Mouse (Mus musculus) kidney, postnatal 0 days (tissue): ENCODE measurements at regions not wholly inside any gene's neighbourhood (a gene's known extent, or its start where the extent isn't known, plus 50 kb on each side); places are given as distances from the start of the nearest gene placed in this dataset.

ENCODE experiments used
- ATAC-seq: fragments of 200-750 bp; cut with Nextera tagmentation; replicated peaks from 2 replicates; pipeline ENCODE4 v1.8.0; 2017; ENCODE audit warnings: low read depth, moderate number of reproducible peaks, moderate TSS enrichment, moderate library complexity; ENCODE audit not compliant: low FRiP score
- DNase-seq: peaks from one replicate; pipeline ENCODE4 v3.0.0-alpha.2; 2016; ENCODE audit warnings: low spot score
- H3K27ac ChIP-seq: fragments of 300-500 bp; sonication (generic); 2 replicates; pipeline ENCODE4 v1.5.1; 2014; ENCODE audit warnings: mild to moderate bottlenecking
- H3K27me3 ChIP-seq: fragments of 300-500 bp; sonication (generic); 2 replicates; pipeline ENCODE4 v1.6.1; 2014; ENCODE audit warnings: low read length, mixed read lengths; ENCODE audit not compliant: insufficient read depth
- H3K36me3 ChIP-seq: fragments of 300-500 bp; sonication (generic); 2 replicates; pipeline ENCODE4 v1.6.1; 2014; ENCODE audit warnings: low read length, mixed read lengths; ENCODE audit not compliant: insufficient read depth
- H3K4me1 ChIP-seq: fragments of 300-500 bp; sonication (generic); replicated peaks from 2 replicates; pipeline ENCODE4 v1.6.1; 2014; ENCODE audit warnings: antibody characterized with exemption, low read length, mixed read lengths; ENCODE audit not compliant: insufficient read depth
- H3K4me2 ChIP-seq: fragments of 300-500 bp; sonication (generic); 2 replicates; pipeline ENCODE4 v1.6.1; 2014; ENCODE audit warnings: mild to moderate bottlenecking, low read length, moderate library complexity, mixed read lengths
- H3K4me3 ChIP-seq: fragments of 300-500 bp; sonication (generic); replicated peaks from 2 replicates; pipeline ENCODE4 v1.5.1; 2014; ENCODE audit warnings: low read depth, low read length
- H3K9ac ChIP-seq: fragments of 300-500 bp; sonication (generic); 2 replicates; pipeline ENCODE4 v1.6.1; 2014; ENCODE audit warnings: low read depth, low read length
- H3K9me3 ChIP-seq: fragments of 300-500 bp; sonication (generic); replicated peaks from 2 replicates; pipeline ENCODE4 v1.6.1; 2016; ENCODE audit warnings: low read length, inconsistent platforms, mixed read lengths
- CTCF ChIP-seq: IDR thresholded peaks from 2 replicates; pipeline ENCODE4 v1.5.1; 2016; ENCODE audit warnings: antibody characterized with exemption, low read depth, mild to moderate bottlenecking, moderate library complexity
- WGBS: fragments of 180-500 bp; shearing (Covaris S2); extraction: QIAGEN DNeasy Blood & Tissue Kit; methylation state at CpG from one replicate; pipeline ENCODE4 v1.1.7; 2014; 5-methylcytosine and 5-hydroxymethylcytosine counted together

GRCm38 (mm10) chr3:101661184-101661992 is 56.9 kb upstream of the Atp1a1 start:
- Histone ChIP-seq H3K27me3 (no peaks in the 10 kb centered on the region), H3K9ac (no peak overlapping the region), H3K27ac (peak overlapping the region; percentile 2; the same call in 1 of the 2 replicates), H3K9me3 (no peaks in the 10 kb centered on the region), H3K36me3 (no peaks in the 10 kb centered on the region), H3K4me1 (no peaks in the 10 kb centered on the region), H3K4me2 (no peak overlapping the region), H3K4me3 (no peak overlapping the region)
- ATAC-seq (no peak; the same call in 1 of the 2 replicates), DNase-seq (peak; percentile 89)
- 42% methylated on average over 9 of the region's 9 CpGs for WGBS
- TF ChIP-seq CTCF: no peak

GRCm38 (mm10) chr3:101660635-101661034 is 56.2 kb upstream of the Atp1a1 start:
- H3K4me2 ChIP-seq: no peak overlapping the region
- no peaks in the 10 kb centered on the region for H3K27me3 ChIP-seq
- no peaks in the 10 kb centered on the region for H3K9me3 ChIP-seq
- DNase-seq (peak; percentile 52), ATAC-seq (peak; percentile 9; the same call in 1 of the 2 replicates)
- H3K9ac ChIP-seq: no peak overlapping the region
- TF ChIP-seq CTCF: no peak
- H3K4me3 ChIP-seq: no peak overlapping the region
- H3K4me1 ChIP-seq: no peaks in the 10 kb centered on the region
- peak overlapping the region; percentile 54 for H3K27ac ChIP-seq
- no peaks in the 10 kb centered on the region for H3K36me3 ChIP-seq
- WGBS: 25% methylated on average over 6 of the region's 6 CpGs

- 77% methylated on average over 4 of the region's 4 CpGs for WGBS
- H3K27me3 ChIP-seq: no peaks in the 10 kb centered on the region
- H3K27ac ChIP-seq: peak overlapping the region; percentile 54
- H3K4me1 ChIP-seq: no peaks in the 10 kb centered on the region
- no peak for TF ChIP-seq CTCF
- no peak overlapping the region for H3K9ac ChIP-seq
- DNase-seq: no peak
- H3K9me3 ChIP-seq: no peaks in the 10 kb centered on the region
- H3K4me3 ChIP-seq: no peak overlapping the region
- H3K36me3 ChIP-seq: no peaks in the 10 kb centered on the region
- ATAC-seq: no peak
- H3K4me2 ChIP-seq: no peak overlapping the region
These were observed 55.7 kb upstream of the Atp1a1 start for GRCm38 (mm10) chr3:101660176-101660575.

- Histone ChIP-seq H3K4me2 (no peak overlapping the region), H3K9me3 (no peaks in the 10 kb centered on the region), H3K27me3 (no peaks in the 10 kb centered on the region), H3K4me3 (no peak overlapping the region), H3K9ac (no peak overlapping the region), H3K27ac (no peak overlapping the region), H3K4me1 (no peaks in the 10 kb centered on the region), H3K36me3 (no peaks in the 10 kb centered on the region)
- DNase-seq: no peak
- no peak for TF ChIP-seq CTCF
- ATAC-seq: no peak
These were observed 53.5 kb upstream of the Atp1a1 start for GRCm38 (mm10) chr3:101657979-101658378.

- Histone ChIP-seq H3K27me3 (no peaks in the 10 kb centered on the region), H3K4me1 (no peaks in the 10 kb centered on the region), H3K4me2 (no peak overlapping the region), H3K9me3 (no peaks in the 10 kb centered on the region), H3K27ac (no peak overlapping the region), H3K36me3 (no peaks in the 10 kb centered on the region), H3K4me3 (no peak overlapping the region), H3K9ac (no peak overlapping the region)
- no peak for ATAC-seq
- no peak for TF ChIP-seq CTCF
- WGBS: 78% methylated on average over 4 of the region's 4 CpGs
- no peak for DNase-seq
These were observed 50.2 kb upstream of the Atp1a1 start for GRCm38 (mm10) chr3:101654720-101655119.
